Mouse (Mus musculus) embryonic fibroblast, embryonic 13.5 days (primary cell): Measurements from ENCODE around the gene Bin2. TPM values are rescaled to one million over a fixed set of nuclear protein-coding genes. Genes with fewer than 3 reads are reported as not detected.
"Not testable (repeated sequence)": the region's sequence is repeated elsewhere in the genome, so short reads cannot be mapped to it uniquely, and the experiment has no call there.

Experiments used
- H3K27ac ChIP-seq: 2 replicates; pipeline ENCODE4 v1.5.1; 2012; ENCODE audit warnings: low read length, control low read depth, inconsistent platforms; ENCODE audit not compliant: insufficient read depth
- H3K4me1 ChIP-seq: 2 replicates; pipeline ENCODE4 v1.6.1; 2011; ENCODE audit warnings: low read length; ENCODE audit not compliant: control insufficient read depth, insufficient read depth
- H3K4me3 ChIP-seq: 2 replicates; pipeline ENCODE4 v1.5.1; 2011; ENCODE audit warnings: mild to moderate bottlenecking, control low read depth, low read length; ENCODE audit not compliant: insufficient read depth
- CTCF ChIP-seq: IDR thresholded peaks from 2 replicates; pipeline ENCODE4 v1.5.1; 2011; ENCODE audit warnings: mild to moderate bottlenecking, control low read depth, low read length, moderate library complexity, borderline replicate concordance; ENCODE audit not compliant: insufficient read depth
- POLR2A ChIP-seq: IDR thresholded peaks from 2 replicates; pipeline ENCODE4 v1.6.1; 2011; ENCODE audit warnings: low read depth, mild to moderate bottlenecking, control low read depth, low read length, moderate library complexity
- polyA plus RNA-seq: library from polyadenylated mRNA; stranded (reverse); fragments of >200 nt; gene quantifications from 2 replicates; pipeline ENCODE4 v1.2.4, GENCODE M21; 2011; ENCODE audit warnings: low read depth; ENCODE audit not compliant: missing spikeins, insufficient read length

Bin2 gene
- polyA plus RNA-seq, 1 experiment, result 1.2 TPM

DNA sequence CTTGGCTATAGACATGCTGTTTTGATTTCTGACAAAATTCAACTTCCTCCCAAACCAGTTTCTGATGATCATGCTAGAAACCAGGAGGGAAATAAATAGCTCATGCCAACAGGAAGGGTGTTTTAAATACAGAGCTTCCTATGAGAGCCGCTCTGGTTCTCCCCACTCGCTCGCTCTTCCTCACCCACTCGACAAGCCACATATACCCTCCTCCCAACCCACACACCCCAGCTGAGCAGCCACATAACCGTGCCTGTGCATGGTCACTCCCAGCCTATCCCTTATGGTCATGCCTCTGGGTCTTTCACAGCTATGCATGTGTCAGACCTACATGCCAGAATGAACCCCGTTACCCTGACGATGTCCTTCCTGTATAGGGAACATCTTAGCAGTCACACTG lies 47.2 kb downstream of the Bin2 start:
- Histone ChIP-seq H3K27ac (no peak overlapping the region), H3K4me1 (no peaks in the 10 kb centered on the region), H3K4me3 (no peak overlapping the region)
- TF ChIP-seq CTCF (no peak), POLR2A (no peak)

DNA sequence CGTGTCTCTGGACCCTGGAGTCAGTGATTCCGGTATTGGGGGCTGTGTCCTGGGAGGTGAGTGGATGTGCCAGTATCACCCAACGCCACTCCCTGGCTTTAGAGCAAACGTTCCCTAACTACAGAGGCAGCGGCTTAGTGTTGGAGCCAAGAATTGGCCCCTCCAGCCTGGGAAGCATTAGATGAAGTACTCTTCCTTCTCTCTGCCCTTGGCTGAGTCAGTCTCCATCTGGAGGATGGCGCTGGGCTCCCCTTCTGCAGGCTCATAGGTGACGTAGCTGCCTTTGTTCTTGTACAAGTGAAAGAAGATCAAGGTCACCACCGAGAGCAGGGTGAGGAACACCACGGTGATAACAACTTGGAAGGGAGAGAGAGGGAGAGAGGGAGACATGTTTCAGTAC lies 47.7 kb downstream of the Bin2 start:
- not testable (repeated sequence) for H3K4me3 ChIP-seq, H3K27ac ChIP-seq, H3K4me1 ChIP-seq

DNA sequence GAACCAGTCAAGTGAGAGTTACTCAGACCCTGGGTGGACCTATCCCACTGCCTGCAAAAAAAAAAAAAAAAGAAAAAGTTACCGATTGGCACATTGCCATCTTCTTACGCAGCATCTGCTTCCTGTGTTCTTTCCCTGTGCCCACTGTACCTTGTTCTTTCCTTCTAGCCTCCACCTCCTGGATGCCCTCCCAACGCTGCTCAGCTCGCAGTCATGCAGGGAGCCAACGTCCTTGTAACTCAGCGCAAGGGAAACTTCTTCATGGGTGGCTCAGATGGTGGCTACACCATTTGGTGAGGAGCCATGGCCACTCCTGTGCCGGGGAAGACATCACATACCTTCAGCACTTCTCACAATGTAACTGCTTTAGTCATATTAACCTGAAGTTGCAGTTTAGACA lies 50.2 kb downstream of the Bin2 start:
- H3K27ac ChIP-seq, result no peak overlapping the region
- no peak overlapping the region for H3K4me3 ChIP-seq
- 0 out of 2 replicates have a peak, but pooled peaks cover 2% of the 10 kb centered on the region for H3K4me1 ChIP-seq
- TF ChIP-seq POLR2A (no peak), CTCF (no peak)

DNA sequence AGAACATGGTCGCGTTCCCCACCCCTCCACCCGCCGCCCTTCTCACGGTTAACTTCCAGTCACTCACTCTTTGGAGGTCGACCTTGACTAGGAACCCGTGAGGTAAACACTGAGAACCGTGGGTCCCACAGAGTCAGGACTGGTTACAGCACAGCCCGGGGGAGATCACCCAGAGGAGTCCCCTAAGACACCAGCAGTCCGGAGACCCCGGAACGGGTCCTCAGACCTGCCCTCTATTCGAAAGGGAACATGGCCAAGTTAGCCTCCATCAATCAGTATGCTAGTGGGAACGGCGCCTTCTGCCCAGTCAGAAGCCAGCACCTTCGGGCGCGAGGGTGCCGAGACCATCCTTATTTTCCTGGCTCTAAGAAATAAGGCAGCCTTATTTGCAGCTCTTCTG lies 53.1 kb downstream of the Bin2 start:
- no peak for TF ChIP-seq CTCF
- TF ChIP-seq POLR2A, result no peak
- H3K4me1 ChIP-seq, result peaks cover 5% of the 10 kb centered on the region; the same call in 1 of the 2 replicates
- H3K4me3 ChIP-seq, result peak overlapping the region; percentile 82
- 0 out of 2 replicates have a peak overlapping the region, but pooled peaks have one; percentile 6 for H3K27ac ChIP-seq

GRCm38 (mm10) chr15:100615825-100616220 lies 53.5 kb downstream of the Bin2 start:
- 0 out of 2 replicates have a peak overlapping the region, but pooled peaks have one; percentile 6 for H3K27ac ChIP-seq
- TF ChIP-seq POLR2A (peak; percentile 33; the same call in 1 of the 2 replicates), CTCF (no peak)
- H3K4me1 ChIP-seq, result peaks cover 5% of the 10 kb centered on the region; the same call in 1 of the 2 replicates
- H3K4me3 ChIP-seq, result peak overlapping the region; percentile 82

GRCm38 (mm10) chr15:100614996-100615824 lies 54.1 kb downstream of the Bin2 start, which contains the start of gene Dazap2:
Gene Dazap2, plus strand, starts transcription at chr15:100615349.
- Histone ChIP-seq H3K4me1 (peaks cover 5% of the 10 kb centered on the region; the same call in 1 of the 2 replicates), H3K27ac (0 out of 2 replicates have a peak within 1 kb of the TSS, but pooled peaks have one; percentile 6), H3K4me3 (peak within 1 kb of the TSS; percentile 82)
- TF ChIP-seq POLR2A, result peak; percentile 97
- no peak for TF ChIP-seq CTCF

DNA sequence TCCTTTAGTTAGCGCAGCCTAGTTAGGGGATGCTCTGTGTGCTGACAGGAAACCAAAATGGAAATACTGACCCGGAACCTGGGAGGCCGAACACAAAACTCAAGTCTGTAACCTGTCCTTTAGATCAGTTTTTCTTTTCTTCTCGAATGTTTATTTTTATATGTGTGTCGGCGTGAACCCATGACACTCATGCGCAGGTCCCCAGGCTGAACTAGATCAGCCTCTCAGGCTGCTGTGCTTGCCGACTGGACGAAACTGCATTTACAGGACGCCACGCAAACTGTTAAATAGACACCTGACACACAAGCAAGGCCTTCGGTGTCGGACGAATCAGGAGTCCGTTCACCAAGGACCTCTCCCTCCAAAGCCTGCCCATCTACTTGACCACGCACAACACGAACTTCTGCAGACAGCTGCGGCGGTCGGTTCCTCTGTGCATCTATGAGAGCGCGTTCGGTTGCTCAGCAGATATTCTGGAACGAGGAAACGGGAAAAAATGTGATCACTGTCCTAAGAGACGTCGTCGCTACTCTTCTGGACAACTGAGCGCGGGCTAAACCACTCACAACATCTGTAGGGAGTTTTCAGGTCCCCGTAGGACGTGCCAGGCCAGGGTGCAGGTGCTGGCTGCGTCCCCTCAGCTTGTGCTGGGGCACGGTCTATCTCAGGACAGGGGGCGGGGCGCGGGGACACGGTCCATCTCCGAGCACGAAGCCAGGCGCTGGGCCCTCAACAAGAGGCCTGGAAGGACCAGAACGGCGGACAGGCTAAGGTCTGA lies 54.9 kb downstream of the Bin2 start:
- H3K4me1 ChIP-seq, result peaks cover 5% of the 10 kb centered on the region; the same call in 1 of the 2 replicates
- TF ChIP-seq POLR2A, result no peak
- H3K27ac ChIP-seq, result no peak overlapping the region
- peak overlapping the region; percentile 57 for H3K4me3 ChIP-seq

GRCm38 (mm10) chr15:100613584-100613983 lies 55.8 kb downstream of the Bin2 start:
- TF ChIP-seq POLR2A, result no peak
- TF ChIP-seq CTCF, result peak; percentile 77
- Histone ChIP-seq H3K4me1 (peaks cover 5% of the 10 kb centered on the region; the same call in 1 of the 2 replicates), H3K4me3 (no peak overlapping the region), H3K27ac (no peak overlapping the region)

GRCm38 (mm10) chr15:100612432-100612831 lies 56.9 kb downstream of the Bin2 start:
- H3K27ac ChIP-seq, result no peak overlapping the region
- H3K4me1 ChIP-seq, result peaks cover 5% of the 10 kb centered on the region; the same call in 1 of the 2 replicates
- TF ChIP-seq CTCF (no peak), POLR2A (no peak)
- no peak overlapping the region for H3K4me3 ChIP-seq

DNA sequence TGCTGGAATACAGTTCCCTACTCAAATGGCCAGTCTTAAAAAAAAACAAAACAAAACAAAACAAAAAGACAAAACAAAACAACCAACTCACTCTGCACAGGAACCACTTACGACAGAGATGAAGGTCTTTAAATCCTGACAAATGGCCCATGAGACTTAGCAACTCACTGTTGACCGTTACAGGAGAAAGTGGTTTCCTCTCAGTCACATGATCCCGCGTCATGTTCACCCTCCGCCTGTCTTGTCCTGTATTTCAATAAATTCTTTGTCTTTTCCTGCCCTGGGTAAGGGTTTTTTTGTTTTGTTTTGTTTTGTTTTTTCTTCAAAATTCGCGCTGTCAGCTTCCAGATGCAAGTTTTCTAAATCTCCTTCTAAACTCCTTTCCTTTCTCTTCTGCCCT lies 57.4 kb downstream of the Bin2 start:
- H3K27ac ChIP-seq, result no peak overlapping the region
- TF ChIP-seq CTCF (no peak), POLR2A (no peak)
- H3K4me1 ChIP-seq, result peaks cover 5% of the 10 kb centered on the region; the same call in 1 of the 2 replicates
- no peak overlapping the region for H3K4me3 ChIP-seq

DNA sequence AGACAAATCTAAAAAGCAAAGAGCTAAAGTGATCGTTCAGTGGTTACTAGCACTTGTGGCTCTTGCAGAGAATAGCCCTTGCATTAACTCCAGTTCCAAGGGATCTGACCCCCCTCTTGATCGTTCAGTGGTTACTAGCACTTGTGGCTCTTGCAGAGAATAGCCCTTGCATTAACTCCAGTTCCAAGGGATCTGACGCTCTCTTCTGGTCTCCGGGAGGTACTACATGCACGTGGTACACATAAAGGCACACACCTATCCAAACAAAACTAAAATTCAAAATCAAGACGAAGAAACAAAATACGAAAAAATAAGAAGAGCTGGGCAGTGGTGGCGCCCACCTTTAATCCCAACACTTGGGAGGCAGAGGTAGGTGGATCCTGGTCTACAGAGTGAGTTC lies 62.7 kb downstream of the Bin2 start:
- not testable (repeated sequence) for H3K4me1 ChIP-seq, H3K4me3 ChIP-seq, H3K27ac ChIP-seq
